Mouse (Mus musculus): ENCODE data around the gene Suds3. TPM values are rescaled to one million over a fixed set of nuclear protein-coding genes. Genes with fewer than 3 reads are reported as not detected.

Gene Suds3
- total and polyA plus RNA-seq, 3 experiments: 36.3 to 83.3 (median 61.0) TPM

DNA sequence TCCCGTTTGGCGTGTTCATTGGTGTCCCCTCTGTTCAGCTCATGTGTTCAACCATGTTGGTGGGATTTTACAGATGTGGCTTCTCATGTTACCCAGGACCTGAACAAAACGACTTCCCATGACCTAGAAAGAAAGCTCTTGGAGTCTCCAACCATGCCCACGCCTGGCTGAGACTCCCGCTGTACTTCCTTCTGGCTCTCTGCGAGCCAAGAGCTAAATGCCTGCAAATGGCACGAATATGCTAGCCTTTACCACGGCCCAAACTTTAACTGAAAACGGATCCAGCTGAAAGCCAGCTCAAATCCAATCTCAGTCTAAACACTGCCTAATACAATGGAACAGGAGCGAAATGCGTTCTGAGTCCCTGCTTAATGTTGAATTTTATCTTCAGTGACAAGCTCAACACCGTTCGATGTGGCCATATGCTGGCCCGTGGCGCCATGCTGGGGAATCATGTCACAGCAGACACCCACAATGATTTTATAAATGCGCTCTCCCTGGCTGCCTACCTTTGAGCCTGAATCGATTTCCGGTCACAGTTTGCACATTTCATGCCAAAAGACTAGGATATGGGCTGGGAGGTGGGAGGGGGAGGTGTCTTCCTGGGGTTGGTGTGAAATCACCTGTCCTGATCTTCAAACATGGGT is 55.3 kb downstream of the Suds3 start:
- Histone ChIP-seq H3K4me3 (ENCODE audit: low read depth, low read length) (no peak overlapping the region), H3K36me3 (replicated peaks) (no peaks in the 10 kb centered on the region), H3K4me1 (ENCODE audit: insufficient read depth, low read depth, low read length) (no peaks in the 10 kb centered on the region), H3K27me3 (ENCODE audit: insufficient read depth, low read length) (peaks cover 2% of the 10 kb centered on the region; the same call in 1 of the 2 replicates), H3K9me3 (replicated peaks) (peaks cover 27% of the 10 kb centered on the region)
- TF ChIP-seq TAL1 (conservative IDR thresholded peaks at IDR 0.05; ENCODE audit: low read depth, low read length) (no peak), POLR2AphosphoS5 (IDR thresholded peaks at IDR 0.05; ENCODE audit: insufficient replicate concordance, low read depth, low read length) (no peak)
- DNase-seq (ENCODE audit: low spot score) (no peak), ATAC-seq (ENCODE audit: extremely low read depth, insufficient number of reproducible peaks, low FRiP score, poor library complexity, severe bottlenecking) (no peak)

DNA sequence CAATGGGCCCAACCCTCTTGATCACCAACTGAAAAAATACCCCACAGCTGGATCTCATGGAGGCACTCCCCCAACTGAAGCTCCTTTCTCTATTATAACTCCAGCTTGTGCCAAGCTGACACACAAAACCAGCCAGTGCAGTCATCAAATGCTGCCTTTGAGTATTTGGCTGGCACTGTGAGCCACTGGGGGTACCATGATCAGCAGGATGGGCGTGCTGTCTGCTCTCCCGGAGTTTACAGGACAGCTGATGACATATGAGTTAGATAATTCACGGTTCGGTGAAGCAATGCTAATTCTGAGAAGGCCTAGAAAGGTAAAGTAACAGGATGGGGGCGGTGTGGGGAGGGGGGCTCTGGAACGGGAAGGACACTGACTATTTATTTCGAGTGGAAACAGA is 66.0 kb downstream of the Suds3 start:
- TF ChIP-seq GATA2 (IDR thresholded peaks at IDR 0.05; ENCODE audit: borderline replicate concordance, low read depth, low read length) (no peak), TAL1 (conservative IDR thresholded peaks at IDR 0.05; ENCODE audit: low read depth, low read length) (no peak), CTCF (IDR thresholded peaks at IDR 0.05; ENCODE audit: low read depth, low read length) (no peak), GATA1 (IDR thresholded peaks at IDR 0.05; ENCODE audit: borderline replicate concordance, low read length) (no peak), POLR2AphosphoS5 (IDR thresholded peaks at IDR 0.05; ENCODE audit: insufficient replicate concordance, low read depth, low read length) (no peak)
- Histone ChIP-seq H3K4me1 (ENCODE audit: insufficient read depth, low read depth, low read length) (no peaks in the 10 kb centered on the region), H3K27me3 (ENCODE audit: insufficient read depth, low read length) (no peaks in the 10 kb centered on the region), H3K9me3 (replicated peaks) (peaks cover 56% of the 10 kb centered on the region), H3K4me3 (ENCODE audit: low read depth, low read length) (no peak overlapping the region), H3K36me3 (replicated peaks) (no peaks in the 10 kb centered on the region)
- DNase-seq (ENCODE audit: low spot score) (no peak), ATAC-seq (ENCODE audit: extremely low read depth, insufficient number of reproducible peaks, low FRiP score, poor library complexity, severe bottlenecking) (no peak)

DNA sequence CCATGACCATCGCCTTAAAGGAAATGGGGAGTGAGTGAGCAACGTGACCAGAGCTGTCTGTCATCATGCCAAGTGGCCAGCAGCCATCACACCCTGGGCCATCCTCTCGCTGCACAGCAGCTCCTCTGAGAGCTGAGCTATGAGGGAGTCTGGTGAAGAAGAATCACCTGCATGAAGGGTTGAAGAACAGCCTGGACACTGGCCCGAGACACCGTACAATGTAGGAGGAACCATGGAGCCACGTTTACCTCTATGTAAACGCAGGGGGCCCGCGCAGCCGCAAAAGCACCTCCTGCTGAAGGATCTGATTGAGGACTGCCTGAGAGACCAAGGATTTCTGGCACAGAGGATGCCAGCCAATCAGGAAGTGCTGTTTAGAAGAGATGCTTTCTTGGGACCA is 70.8 kb downstream of the Suds3 start:
- Histone ChIP-seq H3K4me3 (ENCODE audit: low read depth, low read length) (no peak overlapping the region), H3K4me1 (ENCODE audit: insufficient read depth, low read depth, low read length) (no peaks in the 10 kb centered on the region), H3K27me3 (ENCODE audit: insufficient read depth, low read length) (no peaks in the 10 kb centered on the region), H3K9me3 (replicated peaks) (peaks cover 57% of the 10 kb centered on the region), H3K36me3 (replicated peaks) (no peaks in the 10 kb centered on the region)
- no peak for DNase-seq (ENCODE audit: low spot score)
- TF ChIP-seq POLR2AphosphoS5 (IDR thresholded peaks at IDR 0.05; ENCODE audit: insufficient replicate concordance, low read depth, low read length) (no peak), GATA2 (IDR thresholded peaks at IDR 0.05; ENCODE audit: borderline replicate concordance, low read depth, low read length) (no peak), TAL1 (conservative IDR thresholded peaks at IDR 0.05; ENCODE audit: low read depth, low read length) (no peak), CTCF (IDR thresholded peaks at IDR 0.05; ENCODE audit: low read depth, low read length) (no peak), GATA1 (IDR thresholded peaks at IDR 0.05; ENCODE audit: borderline replicate concordance, low read length) (no peak)
- no peak for ATAC-seq (ENCODE audit: extremely low read depth, insufficient number of reproducible peaks, low FRiP score, poor library complexity, severe bottlenecking)

DNA sequence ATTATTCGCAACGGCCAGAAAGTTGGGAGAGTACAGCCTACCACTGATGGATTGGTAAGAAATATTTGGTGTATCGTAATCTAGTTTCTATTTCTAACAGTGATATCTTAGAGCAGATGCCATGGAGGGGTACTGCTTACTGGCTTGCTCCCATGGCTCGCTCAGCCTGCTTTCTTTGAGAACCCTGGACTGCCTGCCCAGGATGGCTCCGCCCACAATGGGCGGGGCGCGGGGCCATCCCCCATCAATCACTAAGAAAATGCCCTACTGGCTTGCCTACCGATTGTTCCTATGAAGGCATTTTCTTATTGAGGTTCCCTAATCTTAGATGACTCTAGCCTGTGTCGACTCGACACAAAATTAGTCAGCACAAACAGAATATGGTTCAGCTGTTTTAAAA is 73.3 kb downstream of the Suds3 start:
- Histone ChIP-seq H3K4me1 (ENCODE audit: insufficient read depth, low read depth, low read length) (no peaks in the 10 kb centered on the region), H3K9me3 (replicated peaks) (peaks cover 50% of the 10 kb centered on the region), H3K27me3 (ENCODE audit: insufficient read depth, low read length) (no peaks in the 10 kb centered on the region), H3K36me3 (replicated peaks) (no peaks in the 10 kb centered on the region), H3K4me3 (ENCODE audit: low read depth, low read length) (no peak overlapping the region)
- no peak for ATAC-seq (ENCODE audit: extremely low read depth, insufficient number of reproducible peaks, low FRiP score, poor library complexity, severe bottlenecking)
- no peak for DNase-seq (ENCODE audit: low spot score)
- no peak for TF ChIP-seq POLR2AphosphoS5 (IDR thresholded peaks at IDR 0.05; ENCODE audit: insufficient replicate concordance, low read depth, low read length)
- no peak for TF ChIP-seq GATA2 (IDR thresholded peaks at IDR 0.05; ENCODE audit: borderline replicate concordance, low read depth, low read length)
- no peak for TF ChIP-seq GATA1 (IDR thresholded peaks at IDR 0.05; ENCODE audit: borderline replicate concordance, low read length)
- no peak for TF ChIP-seq TAL1 (conservative IDR thresholded peaks at IDR 0.05; ENCODE audit: low read depth, low read length)
- no peak for TF ChIP-seq CTCF (IDR thresholded peaks at IDR 0.05; ENCODE audit: low read depth, low read length)

Other genes with a start within 250 kb of the Suds3 start
- 213 and 225 TPM in 2 replicates for gene Taok3, start 4.0 kb upstream of the Suds3 start, total RNA-seq (2014; fragmentation: Nextera tagmentation)
- 126 and 139 TPM in 2 replicates for gene Taok3, start 4.0 kb upstream of the Suds3 start, total RNA-seq (2017)
- 57.5 and 58.4 TPM in 2 replicates for gene Taok3, start 4.0 kb upstream of the Suds3 start, polyA plus RNA-seq (2012)
- 325 and 337 TPM in 2 replicates for gene Pebp1, start 171.5 kb upstream of the Suds3 start, total RNA-seq (2014; fragmentation: Nextera tagmentation)
- gene Pebp1, start 171.5 kb upstream of the Suds3 start, total RNA-seq (2017): 210 and 243 TPM in 2 replicates
- gene Pebp1, start 171.5 kb upstream of the Suds3 start, polyA plus RNA-seq (2012): 1,716 and 1,825 TPM in 2 replicates
- not detected in 2 replicates for gene Vsig10, start 203.0 kb upstream of the Suds3 start, total RNA-seq (2014; fragmentation: Nextera tagmentation)
- 0.05 and 0.17 TPM in 2 replicates for gene Vsig10, start 203.0 kb upstream of the Suds3 start, total RNA-seq (2017)
- 0.02 TPM in 1 of 2 replicates, not detected in the other for gene Vsig10, start 203.0 kb upstream of the Suds3 start, polyA plus RNA-seq (2012)
- gene Wsb2, start 241.2 kb upstream of the Suds3 start, total RNA-seq (2014; fragmentation: Nextera tagmentation): 14.7 and 26.3 TPM in 2 replicates
- gene Wsb2, start 241.2 kb upstream of the Suds3 start, total RNA-seq (2017): 61.5 and 69.3 TPM in 2 replicates
- gene Wsb2, start 241.2 kb upstream of the Suds3 start, polyA plus RNA-seq (2012): 29.8 and 34.5 TPM in 2 replicates